Mouse (Mus musculus): ENCODE data around the gene Eps8.

Gene Eps8

DNA sequence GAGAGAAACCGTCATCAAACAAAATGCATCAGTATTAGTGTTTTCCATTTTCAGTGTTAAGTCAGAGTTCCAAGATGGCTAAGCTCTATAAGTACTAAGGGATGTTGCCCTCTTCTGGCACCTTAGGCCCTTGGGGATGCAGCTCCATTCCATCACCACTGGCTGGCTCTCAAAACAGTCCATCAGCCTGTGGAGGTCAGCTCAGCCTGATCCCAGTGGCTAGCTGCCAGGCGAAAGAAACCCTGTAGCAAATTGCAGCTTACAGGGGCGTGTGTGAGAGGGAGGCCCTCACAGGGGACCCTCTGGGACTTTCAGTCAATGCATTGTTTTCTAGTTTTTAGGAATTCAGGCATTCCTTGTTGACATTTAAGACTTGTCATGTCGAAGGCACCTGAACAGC lies 40.8 kb downstream of the Eps8 start:
- in situ Hi-C loops (cut with MboI, MseI): no loop called here

DNA sequence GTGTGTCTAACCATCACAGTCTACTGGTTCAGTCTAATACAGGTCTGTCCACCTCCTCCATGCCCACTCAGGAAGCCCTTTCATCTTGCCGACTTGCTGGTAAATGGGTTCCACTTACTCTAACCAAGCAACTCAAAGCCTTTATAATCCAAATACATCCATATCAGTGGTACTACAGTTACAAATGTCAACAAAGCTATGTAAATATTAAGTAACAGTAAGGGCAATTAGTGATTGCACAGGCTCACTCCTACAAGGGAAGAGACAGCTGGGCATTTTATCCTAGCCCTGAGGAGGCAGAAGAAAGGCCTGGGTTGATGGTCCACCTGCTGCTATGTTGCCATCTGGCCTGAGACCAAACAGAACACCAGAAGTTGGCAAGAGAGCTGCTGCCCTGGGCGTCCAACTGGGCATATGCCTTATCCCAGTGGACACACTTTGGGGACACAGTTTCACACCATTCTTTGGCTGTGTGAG lies 42.6 kb downstream of the Eps8 start:
- in situ Hi-C loops (cut with MboI, MseI): no loop called here

DNA sequence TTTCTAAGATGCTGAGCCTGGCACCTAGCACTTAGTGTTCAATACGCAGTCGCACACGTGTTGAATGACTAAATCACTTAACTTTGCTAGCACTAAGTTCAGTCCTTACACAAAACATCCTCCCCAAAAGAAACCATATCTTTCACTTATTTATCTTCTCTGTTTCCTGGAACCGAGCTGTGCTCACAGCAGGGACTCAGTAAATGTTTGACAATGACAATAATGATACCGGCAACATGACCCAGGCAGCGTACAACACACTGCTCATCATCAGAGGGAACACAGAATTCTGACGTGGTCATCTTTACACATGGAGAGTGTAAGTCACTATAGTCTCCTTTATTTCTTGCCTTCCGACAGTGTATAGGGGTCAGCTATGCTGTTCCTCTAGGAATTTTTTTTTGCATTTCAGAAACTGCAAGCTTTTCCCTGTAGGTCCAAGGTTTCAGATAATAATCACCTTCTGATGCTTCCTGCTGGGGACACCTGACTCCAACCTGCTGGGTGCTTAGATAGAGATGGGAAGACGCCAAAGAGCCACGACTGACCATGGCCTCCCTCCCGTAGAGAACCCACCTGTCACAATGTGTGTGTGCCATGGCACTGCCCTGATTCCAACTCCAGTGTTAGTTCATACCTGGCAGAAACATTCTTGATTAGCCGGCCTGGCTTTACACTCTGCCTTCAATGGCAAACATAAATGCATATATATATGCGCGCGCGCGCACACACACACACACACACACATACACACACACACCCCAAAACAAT lies 46.3 kb downstream of the Eps8 start:
- in situ Hi-C loops (cut with MboI, MseI): no loop called here

DNA sequence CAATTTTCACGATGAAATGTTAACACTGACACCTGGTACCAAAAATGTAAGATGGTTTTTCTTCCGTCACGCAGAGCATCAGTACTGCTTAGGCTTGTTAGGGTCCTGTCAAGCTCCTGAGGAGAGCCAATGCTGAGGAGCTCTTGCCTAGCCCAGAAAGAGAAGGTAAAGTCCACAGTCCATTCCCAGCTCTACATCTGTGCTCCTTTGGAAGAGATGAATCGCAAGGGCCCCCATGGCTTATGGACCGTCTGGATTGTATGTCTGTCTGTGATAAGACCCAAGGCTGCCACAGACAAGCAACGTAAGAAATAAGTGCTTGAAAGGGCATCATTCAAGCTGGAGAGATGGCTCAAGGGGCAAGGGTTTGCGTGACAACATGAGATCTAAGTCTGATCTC lies 48.1 kb downstream of the Eps8 start:
- in situ Hi-C loops (cut with MboI, MseI): no loop called here

DNA sequence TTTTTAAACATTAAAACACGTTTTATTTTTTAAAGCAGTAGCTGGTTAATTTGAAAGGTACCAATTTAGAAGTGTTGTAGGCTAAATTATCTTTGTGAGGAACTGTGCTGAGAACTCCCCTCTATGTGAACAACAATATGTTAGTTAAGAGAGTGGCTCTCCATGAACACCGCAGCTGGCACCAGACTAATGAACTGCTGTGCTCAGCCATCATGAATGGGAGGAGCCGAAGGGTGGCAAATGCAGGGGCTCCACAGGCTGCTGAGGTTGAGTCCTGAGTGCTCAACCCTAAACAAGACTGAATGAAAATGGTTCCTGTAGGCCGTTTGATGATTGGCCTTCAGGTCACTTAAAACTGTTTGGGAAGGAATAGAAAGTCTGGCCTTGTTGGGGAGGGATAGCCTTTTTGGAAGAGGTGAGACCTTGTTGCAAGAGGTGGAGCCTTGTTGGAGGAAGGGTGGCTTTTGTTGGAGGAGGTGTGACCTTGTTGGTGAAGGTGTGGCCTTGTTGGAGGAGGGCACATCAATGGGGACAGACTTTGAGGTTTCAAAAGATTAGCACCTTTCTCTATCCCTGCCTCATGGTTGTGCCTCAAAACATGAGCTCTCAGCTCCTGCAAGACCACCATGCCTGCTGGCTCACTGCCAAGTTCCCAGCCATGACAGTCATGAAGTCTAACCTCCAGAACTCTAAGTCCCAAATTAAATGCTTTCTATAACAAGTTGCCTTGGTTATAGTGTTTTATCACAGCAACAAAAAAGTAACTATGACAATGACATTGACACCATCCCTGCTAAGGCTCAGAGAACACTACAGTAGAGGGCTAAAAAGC lies 50.0 kb downstream of the Eps8 start:
- in situ Hi-C loops (cut with MboI, MseI): no loop called here

- in situ Hi-C loops (cut with MboI, MseI): no loop called here
These were observed 56.4 kb downstream of the Eps8 start for GRCm38 (mm10) chr6:137598306-137598705.

GRCm38 (mm10) chr6:137597442-137598058 lies 57.1 kb downstream of the Eps8 start:
- in situ Hi-C loops (cut with MboI, MseI): no loop called here

GRCm38 (mm10) chr6:137592582-137592981 lies 62.1 kb downstream of the Eps8 start:
- in situ Hi-C loops (cut with MboI, MseI): no loop called here

DNA sequence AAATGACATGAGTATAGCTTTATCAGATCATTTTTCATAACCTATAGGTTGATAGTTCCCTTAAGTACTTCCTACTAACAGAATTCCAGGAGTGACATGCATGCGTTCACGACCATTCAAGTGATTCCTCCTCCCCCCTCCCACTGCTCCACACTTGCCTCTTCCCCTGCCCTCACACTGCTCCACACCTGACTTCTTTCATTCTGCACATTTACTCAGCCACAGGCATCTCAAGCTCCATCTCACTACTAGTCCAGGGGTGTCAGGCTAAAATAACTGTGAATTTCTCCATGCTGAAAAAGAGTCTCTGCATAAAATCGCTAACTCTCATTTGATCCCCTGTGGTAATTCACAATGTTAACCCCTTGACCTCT lies 65.4 kb downstream of the Eps8 start:
- in situ Hi-C loops (cut with MboI, MseI): no loop called here

DNA sequence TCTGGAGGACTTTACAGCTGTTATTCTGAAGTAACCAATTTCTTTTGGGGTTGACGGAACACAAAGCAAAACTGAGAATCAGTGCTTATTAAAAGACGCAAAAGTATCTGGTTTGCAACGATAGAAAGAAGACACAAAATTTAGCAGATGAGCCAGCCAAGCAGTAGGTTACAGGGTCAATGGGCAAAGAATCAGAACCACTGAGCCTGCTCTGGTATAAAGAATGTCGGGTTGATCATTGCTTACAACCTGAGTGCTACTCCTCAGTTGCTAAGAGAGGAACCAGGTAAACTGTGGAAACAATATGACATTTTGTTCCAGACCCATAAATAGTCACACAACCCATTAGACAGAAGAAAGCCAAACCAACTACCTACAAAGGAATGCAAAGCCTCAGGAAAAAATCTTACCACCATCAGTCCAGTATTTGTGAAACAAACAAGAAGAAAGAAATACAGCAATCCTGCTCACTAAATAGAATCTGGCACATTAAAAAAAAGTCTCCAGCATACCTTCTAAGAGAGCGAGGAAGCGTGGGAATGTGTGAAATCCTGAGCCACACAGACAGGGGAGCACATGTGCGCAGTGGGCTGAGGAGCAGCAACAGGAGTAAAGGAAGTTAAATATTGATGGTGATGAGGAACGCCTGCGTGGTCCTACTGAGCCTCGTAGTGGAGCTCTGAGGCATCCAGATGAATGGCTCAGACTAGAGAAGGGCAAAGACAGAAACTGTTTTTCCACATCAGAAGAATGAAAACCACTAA lies 66.0 kb downstream of the Eps8 start:
- in situ Hi-C loops (cut with MboI, MseI): no loop called here

GRCm38 (mm10) chr6:137587866-137588265 lies 66.8 kb downstream of the Eps8 start:
- in situ Hi-C loops (cut with MboI, MseI): no loop called here

DNA sequence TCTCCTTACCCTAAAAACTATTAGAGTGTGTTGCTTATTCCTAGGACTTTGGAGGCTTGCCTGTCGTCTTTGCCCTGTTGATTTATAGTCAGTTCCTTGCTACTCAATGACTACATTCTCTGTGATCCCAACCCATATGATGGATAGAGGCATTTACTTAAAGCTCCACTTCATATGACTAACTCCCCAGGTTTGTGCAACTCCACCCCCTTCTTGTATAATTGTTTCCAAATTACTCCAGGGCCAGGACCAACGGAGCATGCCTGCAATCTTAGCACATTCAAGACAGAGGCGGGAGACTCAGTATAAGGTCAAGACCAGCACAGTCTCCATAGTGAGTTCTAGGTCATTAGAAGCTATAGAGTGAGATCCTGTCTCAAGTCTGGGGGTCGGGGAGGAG lies 69.4 kb downstream of the Eps8 start:
- in situ Hi-C loops (cut with MboI, MseI): no loop called here

GRCm38 (mm10) chr6:137583056-137583455 lies 71.6 kb downstream of the Eps8 start:
- in situ Hi-C loops (cut with MboI, MseI): no loop called here

DNA sequence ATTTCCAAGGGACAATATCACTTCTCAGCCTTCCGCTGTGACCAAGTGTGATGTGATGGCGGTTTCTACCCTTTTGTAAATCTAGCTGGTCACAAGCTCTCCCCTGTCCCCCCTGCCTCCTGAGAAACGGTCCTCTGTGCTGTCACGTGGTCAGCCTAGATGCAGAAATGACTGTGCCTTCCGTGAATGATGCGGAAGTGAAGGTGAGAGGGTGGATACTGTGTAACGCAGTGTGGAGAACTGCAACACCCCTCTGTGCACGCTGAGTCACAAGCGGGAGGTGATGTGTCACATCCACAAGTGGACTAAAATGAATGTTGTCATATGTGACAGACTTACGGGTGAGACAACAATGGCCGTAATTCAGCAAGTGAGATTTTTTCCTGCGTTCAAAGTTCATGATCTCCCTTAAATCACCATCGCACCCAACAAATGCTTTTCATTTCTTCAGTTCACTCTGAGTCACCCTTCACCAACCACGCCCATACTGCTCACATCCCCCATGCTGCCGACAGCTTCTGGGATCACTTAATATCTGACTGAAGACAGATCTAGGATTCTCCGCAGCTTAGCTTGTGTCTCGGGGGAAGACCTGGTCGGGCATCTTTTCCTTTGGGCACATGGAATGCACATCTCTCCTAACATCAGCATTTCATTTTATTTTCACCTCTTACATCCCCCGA lies 72.3 kb downstream of the Eps8 start:
- in situ Hi-C loops (cut with MboI, MseI): no loop called here

GRCm38 (mm10) chr6:137581331-137582010 lies 73.2 kb downstream of the Eps8 start:
- in situ Hi-C loops (cut with MboI, MseI): no loop called here

GRCm38 (mm10) chr6:137580503-137580902 lies 74.2 kb downstream of the Eps8 start:
- in situ Hi-C loops (cut with MboI, MseI): no loop called here

DNA sequence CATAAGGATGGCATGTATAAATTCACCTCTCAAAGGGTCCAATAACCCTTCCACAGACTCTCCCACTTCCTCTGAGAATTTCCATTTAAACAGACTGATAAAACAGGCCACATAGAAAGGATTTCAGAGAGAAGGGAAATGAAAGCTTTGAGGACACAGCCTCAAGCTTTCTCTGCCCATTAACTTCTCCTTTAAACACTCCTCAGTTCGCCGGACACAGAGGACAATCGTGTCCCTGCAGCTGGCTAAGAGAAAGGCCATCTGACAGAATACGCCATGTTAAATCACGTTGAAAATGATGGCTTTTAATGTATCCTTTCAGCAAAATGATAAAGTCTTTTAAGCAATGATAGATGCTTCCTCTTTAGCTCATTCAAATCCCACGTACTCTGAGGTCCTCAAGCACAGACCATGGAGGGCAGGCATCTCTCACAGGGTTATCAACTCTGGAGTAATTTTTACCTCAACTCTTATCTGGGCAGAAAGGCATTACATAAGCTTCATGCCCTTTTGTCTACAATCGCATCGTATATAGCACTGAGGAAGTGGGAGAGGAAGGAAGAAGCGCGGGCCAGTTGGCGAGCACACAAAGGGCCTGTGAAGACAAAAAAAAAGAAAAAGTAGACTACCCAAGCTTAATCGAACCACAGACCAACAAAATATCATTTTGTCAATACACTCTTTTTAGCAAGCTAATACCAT lies 77.9 kb downstream of the Eps8 start:
- in situ Hi-C loops (cut with MboI, MseI): no loop called here

DNA sequence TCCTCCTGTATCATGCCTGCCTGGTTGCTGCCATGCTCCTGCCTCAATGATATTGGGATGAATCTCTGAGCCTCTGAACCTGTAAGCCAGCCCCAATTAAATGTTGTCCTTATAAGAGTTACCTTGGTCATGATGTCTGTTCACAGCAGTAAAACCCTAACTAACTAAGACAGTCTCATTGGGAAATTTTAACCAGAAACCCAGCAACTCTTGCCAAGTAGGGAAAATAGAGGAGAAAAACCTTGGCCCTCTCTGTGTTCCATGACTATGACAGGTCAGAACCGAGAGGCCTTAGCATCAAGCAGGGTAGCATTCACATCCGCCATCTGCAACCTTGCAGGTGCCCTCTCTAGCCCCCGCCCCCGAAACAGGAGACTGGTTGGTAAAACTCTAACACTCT lies 78.6 kb downstream of the Eps8 start:
- in situ Hi-C loops (cut with MboI, MseI): no loop called here

GRCm38 (mm10) chr6:137573897-137574296 lies 80.8 kb downstream of the Eps8 start:
- in situ Hi-C loops (cut with MboI, MseI): no loop called here

- in situ Hi-C loops (cut with MboI, MseI): no loop called here
These were observed 84.0 kb downstream of the Eps8 start for GRCm38 (mm10) chr6:137570718-137571131.
